Mouse (Mus musculus) embryonic facial prominence, embryonic 11.5 days (tissue): ENCODE measurements around the gene Hccs. TPM values are rescaled to one million over a fixed set of nuclear protein-coding genes. Genes with fewer than 3 reads are reported as not detected.
"Not testable (repeated sequence)": the region's sequence is repeated elsewhere in the genome, so short reads cannot be mapped to it uniquely, and the experiment has no call there.

Experiments used
- ATAC-seq: fragments of 200-750 bp; cut with Nextera tagmentation; replicated peaks from 2 replicates; pipeline ENCODE4 v1.8.0; 2017; ENCODE audit warnings: low read depth; ENCODE audit not compliant: insufficient number of reproducible peaks, low FRiP score, low TSS enrichment
- DNase-seq: peaks from one replicate; pipeline ENCODE4 v3.0.0-alpha.2; 2015; ENCODE audit warnings: low spot score
- H3K27ac ChIP-seq: fragments of 300-500 bp; sonication (generic); replicated peaks from 2 replicates; pipeline ENCODE4 v1.5.1; 2014; ENCODE audit warnings: mild to moderate bottlenecking, low read depth, low read length, control low read depth
- H3K27me3 ChIP-seq: fragments of 300-500 bp; sonication (generic); 2 replicates; pipeline ENCODE4 v1.6.1; 2014; ENCODE audit warnings: mild to moderate bottlenecking, low read length, moderate library complexity, mixed read lengths; ENCODE audit not compliant: control insufficient read depth, insufficient read depth
- H3K36me3 ChIP-seq: fragments of 300-500 bp; sonication (generic); replicated peaks from 2 replicates; pipeline ENCODE4 v1.6.1; 2014; ENCODE audit warnings: low read depth, mild to moderate bottlenecking, low read length, moderate library complexity, mixed read lengths; ENCODE audit not compliant: control insufficient read depth, insufficient read depth
- H3K4me1 ChIP-seq: fragments of 300-500 bp; sonication (generic); 2 replicates; pipeline ENCODE4 v1.6.1; 2014; ENCODE audit warnings: low read length, mixed read lengths; ENCODE audit not compliant: control insufficient read depth, insufficient read depth
- H3K4me2 ChIP-seq: fragments of 300-500 bp; sonication (generic); 2 replicates; pipeline ENCODE4 v1.6.1; 2014; ENCODE audit warnings: low read depth, mild to moderate bottlenecking, control low read depth, low read length, moderate library complexity
- H3K4me3 ChIP-seq: fragments of 300-500 bp; sonication (generic); 2 replicates; pipeline ENCODE4 v1.5.1; 2014; ENCODE audit warnings: low read depth, low read length, control low read depth
- H3K9ac ChIP-seq: fragments of 300-500 bp; sonication (generic); replicated peaks from 2 replicates; pipeline ENCODE4 v1.6.1; 2014; ENCODE audit warnings: mild to moderate bottlenecking, control low read depth, low read length
- H3K9me3 ChIP-seq: fragments of 300-500 bp; sonication (generic); replicated peaks from 2 replicates; pipeline ENCODE4 v1.6.1; 2016; ENCODE audit warnings: mild to moderate bottlenecking, low read length, inconsistent platforms, mixed read lengths; ENCODE audit not compliant: control insufficient read depth
- WGBS: fragments of 180-500 bp; shearing (Covaris S2); extraction: QIAGEN DNeasy Blood & Tissue Kit; methylation state at CpG from one replicate; pipeline ENCODE4 v1.1.7; 2014; 5-methylcytosine and 5-hydroxymethylcytosine counted together
- polyA plus RNA-seq: library from polyadenylated mRNA; unstranded; fragments of >200 nt; fragmentation: Nextera tagmentation; extraction: Ambion mirVana; gene quantifications from 2 replicates; pipeline ENCODE4 v1.2.1, GENCODE M21; 2014

Hccs gene
- polyA plus RNA-seq: 43.6 and 48.8 TPM in 2 replicates

GRCm38 (mm10) chrX:169319945-169320667, at the start of gene Hccs:
Hccs (minus strand) TSS chrX:169320372.
- peak within 1 kb of the TSS; percentile 38; the same call in 1 of the 2 replicates for H3K27ac ChIP-seq
- no peaks in the 10 kb centered on the region for H3K27me3 ChIP-seq
- H3K36me3 ChIP-seq: no peaks in the 10 kb centered on the region
- H3K4me1 ChIP-seq: no peaks in the 10 kb centered on the region
- peak within 1 kb of the TSS; percentile 38 for H3K4me2 ChIP-seq
- H3K9me3 ChIP-seq: no peaks in the 10 kb centered on the region
- 13% methylated on average over 75 of the region's 97 CpGs for WGBS
- DNase-seq (peak; percentile 89), ATAC-seq (peak; percentile 100)
- peak within 1 kb of the TSS; percentile 61 for H3K9ac ChIP-seq
- H3K4me3 ChIP-seq: peak within 1 kb of the TSS; percentile 45

GRCm38 (mm10) chrX:169357146-169357772, 37.1 kb upstream of the Hccs start:
- WGBS: 64% methylated on average over 4 of the region's 4 CpGs
- DNase-seq (peak; percentile 19), ATAC-seq (no peak)
- H3K9me3 ChIP-seq: no peaks in the 10 kb centered on the region
- no peaks in the 10 kb centered on the region for H3K4me1 ChIP-seq
- no peaks in the 10 kb centered on the region for H3K27me3 ChIP-seq
- no peak overlapping the region for H3K4me2 ChIP-seq
- H3K9ac ChIP-seq: no peak overlapping the region
- no peaks in the 10 kb centered on the region for H3K36me3 ChIP-seq
- no peak overlapping the region for H3K4me3 ChIP-seq
- H3K27ac ChIP-seq: no peak overlapping the region

- Histone ChIP-seq H3K27me3 (no peaks in the 10 kb centered on the region), H3K9ac (no peak overlapping the region), H3K36me3 (no peaks in the 10 kb centered on the region), H3K27ac (no peak overlapping the region), H3K4me1 (no peaks in the 10 kb centered on the region), H3K9me3 (no peaks in the 10 kb centered on the region), H3K4me3 (no peak overlapping the region), H3K4me2 (no peak overlapping the region)
- WGBS: 68% methylated on average over 3 of the region's 3 CpGs
- ATAC-seq (no peak), DNase-seq (no peak)
Observed at GRCm38 (mm10) chrX:169338213-169338612, 18.0 kb upstream of the Hccs start.

GRCm38 (mm10) chrX:169337559-169337958, 17.4 kb upstream of the Hccs start:
- no peaks in the 10 kb centered on the region for H3K4me1 ChIP-seq
- H3K27me3 ChIP-seq: no peaks in the 10 kb centered on the region
- H3K36me3 ChIP-seq: no peaks in the 10 kb centered on the region
- no peak overlapping the region for H3K9ac ChIP-seq
- no peaks in the 10 kb centered on the region for H3K9me3 ChIP-seq
- no peak overlapping the region for H3K4me3 ChIP-seq
- no peak for DNase-seq
- no peak overlapping the region for H3K4me2 ChIP-seq
- ATAC-seq: no peak
- H3K27ac ChIP-seq: no peak overlapping the region

GRCm38 (mm10) chrX:169332264-169332663, 12.1 kb upstream of the Hccs start:
- no peaks in the 10 kb centered on the region for H3K4me1 ChIP-seq
- H3K27me3 ChIP-seq: no peaks in the 10 kb centered on the region
- no peaks in the 10 kb centered on the region for H3K9me3 ChIP-seq
- no peak for ATAC-seq
- no peaks in the 10 kb centered on the region for H3K36me3 ChIP-seq
- WGBS: 35% methylated on average over 3 of the region's 3 CpGs
- H3K4me2 ChIP-seq: no peak overlapping the region
- H3K4me3 ChIP-seq: no peak overlapping the region
- no peak overlapping the region for H3K27ac ChIP-seq
- peak; percentile 59 for DNase-seq
- no peak overlapping the region for H3K9ac ChIP-seq

DNA sequence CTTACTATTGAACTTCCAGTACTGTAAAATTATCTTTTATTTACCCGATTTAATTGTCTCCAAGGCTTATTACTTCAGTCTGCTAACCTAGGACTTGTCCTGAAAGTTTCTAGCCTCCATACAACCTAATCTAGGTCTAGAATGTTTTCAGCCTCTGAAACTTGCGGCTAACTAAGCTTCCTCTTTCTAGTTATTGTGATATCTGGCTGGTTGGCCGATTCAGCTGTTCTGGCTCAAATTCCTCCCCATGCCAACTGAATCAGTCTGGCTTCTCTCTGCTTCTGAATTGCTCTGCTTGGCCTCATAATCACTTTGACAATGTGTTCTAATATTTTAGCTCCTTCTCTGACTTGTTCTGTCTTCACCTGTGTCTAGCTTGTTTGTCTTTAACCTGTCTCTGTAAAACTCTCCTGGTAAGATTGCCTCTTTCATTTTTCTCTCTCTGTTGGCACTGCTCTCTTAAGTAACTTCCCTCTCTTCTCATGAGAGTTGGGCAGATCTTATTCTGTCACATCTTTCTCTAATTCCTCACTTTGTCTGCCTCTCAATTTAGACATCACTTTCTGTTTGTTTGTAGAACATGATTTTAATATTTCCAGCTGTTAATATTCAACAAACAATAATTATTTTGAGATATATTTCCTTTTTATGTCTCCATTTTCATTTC, 5.9 kb upstream of the Hccs start:
- ATAC-seq: no peak
- H3K4me2 ChIP-seq: no peak overlapping the region
- no peaks in the 10 kb centered on the region for H3K9me3 ChIP-seq
- 81% methylated on average over 3 of the region's 3 CpGs for whole genome bisulfite sequencing
- no peaks in the 10 kb centered on the region for H3K4me1 ChIP-seq
- no peak overlapping the region for H3K9ac ChIP-seq
- DNase-seq: no peak
- no peak overlapping the region for H3K4me3 ChIP-seq
- H3K36me3 ChIP-seq: no peaks in the 10 kb centered on the region
- no peak overlapping the region for H3K27ac ChIP-seq
- H3K27me3 ChIP-seq: no peaks in the 10 kb centered on the region

DNA sequence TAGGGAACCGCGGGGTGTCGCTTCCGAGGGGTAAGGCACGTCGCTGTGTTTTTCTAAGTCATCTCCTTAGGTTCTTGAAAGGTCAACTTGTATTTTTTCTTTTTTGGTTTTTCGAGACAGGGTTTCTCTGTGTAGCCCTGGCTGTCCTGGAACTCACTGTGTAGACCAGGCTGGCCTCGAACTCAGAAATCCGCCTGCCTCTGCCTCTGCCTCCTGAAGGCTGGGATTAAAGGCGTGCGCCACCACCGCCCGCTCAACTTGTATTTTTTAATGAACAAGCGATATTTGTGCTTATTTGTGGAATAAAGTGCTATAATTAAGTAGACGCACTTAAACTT, 465 bp upstream of the Hccs start:
- 31% methylated on average over 15 of the region's 15 CpGs for WGBS
- not testable (repeated sequence) for H3K4me1 ChIP-seq, H3K27ac ChIP-seq, H3K9ac ChIP-seq, H3K36me3 ChIP-seq, DNase-seq, H3K27me3 ChIP-seq, H3K9me3 ChIP-seq, ATAC-seq
- H3K4me2 ChIP-seq: peak overlapping the region; percentile 16
- peak overlapping the region; percentile 45 for H3K4me3 ChIP-seq
